ENCODE assay signal across 8 mouse cellular contexts in genomic region chr14:75876320-75877043, GRCm38 (mm10). TPM values are rescaled to one million over a fixed set of nuclear protein-coding genes. Genes with fewer than 3 reads are reported as not detected.
DNase-seq lines count a peak whose midpoint lies in the region; ATAC-seq and TF ChIP-seq lines count a peak whose summit lies in the region.

No protein-coding gene starts in this region.

- peak; percentile 81 for TF ChIP-seq CTCF in gastrocnemius, adult 2 months (IDR thresholded peaks at IDR 0.05)

- peak; percentile 79 for ATAC-seq in megakaryocyte-erythroid progenitor cell, adult 5-6 weeks (replicated peaks; ENCODE audit: low FRiP score, low TSS enrichment, poor library complexity, severe bottlenecking)

- no peak overlapping the region for H3K27ac ChIP-seq in gastrocnemius, adult 2 months

- peak; percentile 82 for DNase-seq in adipocyte (ENCODE audit: low spot score)
- peak; percentile 74 to 79 for DNase-seq in cerebellum, postnatal 4 days (ENCODE audit: low spot score in 2 of 2)
- peak; percentile 77 for DNase-seq in gastrocnemius, adult 2 months
- DNase-seq in hindlimb bud, embryonic 11.5 days (ENCODE audit: extremely low spot score, low read depth, low spot score), result peak; percentile 85
- peak; percentile 88 to 90 for DNase-seq in left cerebral cortex, adult 18-20 months (ENCODE audit: low spot score in 2 of 2)
- DNase-seq in right cerebral cortex, postnatal 14 days, result peak; percentile 81
- peak; percentile 80 for DNase-seq in urinary bladder, postnatal 14 days (ENCODE audit: low spot score)

- intact Hi-C loops in gastrocnemius, adult 2 months (cut with DNase I), result loop anchor here (1.0 to 10.0 kb wide), 2 partner anchors 201 to 598 kb away; no protein-coding TSS in a partner anchor

- no peak overlapping the region for H3K4me3 ChIP-seq in gastrocnemius, adult 2 months

RNA-seq across cellular contexts. Expression of gene Tpt1, which starts 31.6 kb away (rescaled TPM):
- total RNA-seq in gastrocnemius, adult 2 months (2021), result 1,000 to 10,000 TPM; 3,630 to 4,350 TPM
- total RNA-seq in left cerebral cortex, adult 18-20 months (2021), result 1,000 to 10,000 TPM in 1 of 2 experiments, 100 to 1,000 TPM in 1; 988 to 1,071 TPM
- total RNA-seq in megakaryocyte-erythroid progenitor cell, adult 5-6 weeks (2014; fragmentation: Nextera tagmentation), result 4,413 and 4,416 TPM in 2 replicates
- total RNA-seq in megakaryocyte-erythroid progenitor cell, adult 5-6 weeks (2017), result 839 and 1,119 TPM in 2 replicates
